Mouse (Mus musculus): ENCODE data around the gene Cd99l2. TPM values are rescaled to one million over a fixed set of nuclear protein-coding genes. Genes with fewer than 3 reads are reported as not detected.

Cd99l2 gene
- total and polyA plus RNA-seq, 3 experiments = 3.7 to 22.2 (median 16.1) TPM

GRCm38 (mm10) chrX:71493279-71493656 is 619 bp upstream of the Cd99l2 start:
- H3K4me3 ChIP-seq (ENCODE audit: low read depth, low read length) = peak overlapping the region; percentile 73; the same call in 1 of the 2 replicates
- no peaks in the 10 kb centered on the region for H3K9me3 ChIP-seq (replicated peaks)
- peaks cover 2% of the 10 kb centered on the region for H3K36me3 ChIP-seq (replicated peaks)
- DNase-seq (ENCODE audit: low spot score) = no peak
- peaks cover 10% of the 10 kb centered on the region; the same call in 1 of the 2 replicates for H3K27me3 ChIP-seq (ENCODE audit: insufficient read depth, low read length)
- ATAC-seq (ENCODE audit: extremely low read depth, insufficient number of reproducible peaks, low FRiP score, poor library complexity, severe bottlenecking) = no peak
- peaks cover 31% of the 10 kb centered on the region for H3K4me1 ChIP-seq (ENCODE audit: insufficient read depth, low read depth, low read length)
- TF ChIP-seq GATA2 (IDR thresholded peaks at IDR 0.05; ENCODE audit: borderline replicate concordance, low read depth, low read length) (no peak), POLR2AphosphoS5 (IDR thresholded peaks at IDR 0.05; ENCODE audit: insufficient replicate concordance, low read depth, low read length) (no peak), TAL1 (conservative IDR thresholded peaks at IDR 0.05; ENCODE audit: low read depth, low read length) (no peak), GATA1 (IDR thresholded peaks at IDR 0.05; ENCODE audit: borderline replicate concordance, low read length) (no peak), CTCF (IDR thresholded peaks at IDR 0.05; ENCODE audit: low read depth, low read length) (no peak)

- DNase-seq (ENCODE audit: low spot score) = no peak
- TF ChIP-seq CTCF (IDR thresholded peaks at IDR 0.05; ENCODE audit: low read depth, low read length) (no peak), GATA2 (IDR thresholded peaks at IDR 0.05; ENCODE audit: borderline replicate concordance, low read depth, low read length) (no peak), POLR2AphosphoS5 (IDR thresholded peaks at IDR 0.05; ENCODE audit: insufficient replicate concordance, low read depth, low read length) (no peak), TAL1 (conservative IDR thresholded peaks at IDR 0.05; ENCODE audit: low read depth, low read length) (no peak), GATA1 (IDR thresholded peaks at IDR 0.05; ENCODE audit: borderline replicate concordance, low read length) (no peak)
- Histone ChIP-seq H3K4me1 (ENCODE audit: insufficient read depth, low read depth, low read length) (peaks cover 31% of the 10 kb centered on the region), H3K9me3 (replicated peaks) (no peaks in the 10 kb centered on the region), H3K27me3 (ENCODE audit: insufficient read depth, low read length) (0 out of 2 replicates have a peak, but pooled peaks cover 2% of the 10 kb centered on the region), H3K36me3 (replicated peaks) (peaks cover 8% of the 10 kb centered on the region), H3K4me3 (ENCODE audit: low read depth, low read length) (peak overlapping the region; percentile 73)
- ATAC-seq (ENCODE audit: extremely low read depth, insufficient number of reproducible peaks, low FRiP score, poor library complexity, severe bottlenecking) = no peak
These were observed 567 bp downstream of the Cd99l2 start for GRCm38 (mm10) chrX:71491931-71492633.

- Histone ChIP-seq H3K36me3 (replicated peaks) (peaks cover 17% of the 10 kb centered on the region), H3K4me1 (ENCODE audit: insufficient read depth, low read depth, low read length) (peaks cover 31% of the 10 kb centered on the region), H3K4me3 (ENCODE audit: low read depth, low read length) (no peak overlapping the region), H3K27me3 (ENCODE audit: insufficient read depth, low read length) (no peaks in the 10 kb centered on the region), H3K9me3 (replicated peaks) (no peaks in the 10 kb centered on the region)
- ATAC-seq (ENCODE audit: extremely low read depth, insufficient number of reproducible peaks, low FRiP score, poor library complexity, severe bottlenecking) (no peak), DNase-seq (ENCODE audit: low spot score) (no peak)
- no peak for TF ChIP-seq CTCF (IDR thresholded peaks at IDR 0.05; ENCODE audit: low read depth, low read length)
These were observed 3.3 kb downstream of the Cd99l2 start for GRCm38 (mm10) chrX:71489353-71489752.

GRCm38 (mm10) chrX:71482244-71482643 is 10.4 kb downstream of the Cd99l2 start:
- H3K27me3 ChIP-seq (ENCODE audit: insufficient read depth, low read length) = no peaks in the 10 kb centered on the region
- no peak overlapping the region for H3K4me3 ChIP-seq (ENCODE audit: low read depth, low read length)
- no peaks in the 10 kb centered on the region for H3K9me3 ChIP-seq (replicated peaks)
- no peak for ATAC-seq (ENCODE audit: extremely low read depth, insufficient number of reproducible peaks, low FRiP score, poor library complexity, severe bottlenecking)
- TF ChIP-seq TAL1 (conservative IDR thresholded peaks at IDR 0.05; ENCODE audit: low read depth, low read length) (no peak), GATA1 (IDR thresholded peaks at IDR 0.05; ENCODE audit: borderline replicate concordance, low read length) (no peak), CTCF (IDR thresholded peaks at IDR 0.05; ENCODE audit: low read depth, low read length) (no peak), POLR2AphosphoS5 (IDR thresholded peaks at IDR 0.05; ENCODE audit: insufficient replicate concordance, low read depth, low read length) (no peak), GATA2 (IDR thresholded peaks at IDR 0.05; ENCODE audit: borderline replicate concordance, low read depth, low read length) (no peak)
- no peak for DNase-seq (ENCODE audit: low spot score)
- H3K36me3 ChIP-seq (replicated peaks) = peaks cover 29% of the 10 kb centered on the region
- H3K4me1 ChIP-seq (ENCODE audit: insufficient read depth, low read depth, low read length) = peaks cover 15% of the 10 kb centered on the region; the same call in 1 of the 2 replicates

GRCm38 (mm10) chrX:71475992-71476391 is 16.7 kb downstream of the Cd99l2 start:
- TF ChIP-seq GATA2 (IDR thresholded peaks at IDR 0.05; ENCODE audit: borderline replicate concordance, low read depth, low read length) (no peak), CTCF (IDR thresholded peaks at IDR 0.05; ENCODE audit: low read depth, low read length) (no peak), TAL1 (conservative IDR thresholded peaks at IDR 0.05; ENCODE audit: low read depth, low read length) (no peak), GATA1 (IDR thresholded peaks at IDR 0.05; ENCODE audit: borderline replicate concordance, low read length) (no peak), POLR2AphosphoS5 (IDR thresholded peaks at IDR 0.05; ENCODE audit: insufficient replicate concordance, low read depth, low read length) (no peak)
- H3K36me3 ChIP-seq (replicated peaks) = peaks cover 21% of the 10 kb centered on the region
- no peak for DNase-seq (ENCODE audit: low spot score)
- H3K4me3 ChIP-seq (ENCODE audit: low read depth, low read length) = no peak overlapping the region
- H3K9me3 ChIP-seq (replicated peaks) = no peaks in the 10 kb centered on the region
- peaks cover 35% of the 10 kb centered on the region for H3K4me1 ChIP-seq (ENCODE audit: insufficient read depth, low read depth, low read length)
- no peaks in the 10 kb centered on the region for H3K27me3 ChIP-seq (ENCODE audit: insufficient read depth, low read length)
- ATAC-seq (ENCODE audit: extremely low read depth, insufficient number of reproducible peaks, low FRiP score, poor library complexity, severe bottlenecking) = no peak

- H3K27me3 ChIP-seq (ENCODE audit: insufficient read depth, low read length) = no peaks in the 10 kb centered on the region
- DNase-seq (ENCODE audit: low spot score) (no peak), ATAC-seq (ENCODE audit: extremely low read depth, insufficient number of reproducible peaks, low FRiP score, poor library complexity, severe bottlenecking) (no peak)
- no peak overlapping the region; the same call in 1 of the 2 replicates for H3K4me3 ChIP-seq (ENCODE audit: low read depth, low read length)
- no peaks in the 10 kb centered on the region for H3K9me3 ChIP-seq (replicated peaks)
- peaks cover 35% of the 10 kb centered on the region for H3K4me1 ChIP-seq (ENCODE audit: insufficient read depth, low read depth, low read length)
- peaks cover 21% of the 10 kb centered on the region for H3K36me3 ChIP-seq (replicated peaks)
- TF ChIP-seq POLR2AphosphoS5 (IDR thresholded peaks at IDR 0.05; ENCODE audit: insufficient replicate concordance, low read depth, low read length) = no peak
- TF ChIP-seq GATA1 (IDR thresholded peaks at IDR 0.05; ENCODE audit: borderline replicate concordance, low read length) = no peak
- TF ChIP-seq CTCF (IDR thresholded peaks at IDR 0.05; ENCODE audit: low read depth, low read length) = no peak
- TF ChIP-seq GATA2 (IDR thresholded peaks at IDR 0.05; ENCODE audit: borderline replicate concordance, low read depth, low read length) = no peak
These were observed 17.2 kb downstream of the Cd99l2 start for GRCm38 (mm10) chrX:71475497-71475896.
